Mouse (Mus musculus): Measurements from ENCODE around the gene Tmem120a. TPM values are rescaled to one million over a fixed set of nuclear protein-coding genes. Genes with fewer than 3 reads are reported as not detected.

Gene Tmem120a
- total RNA-seq, 2 experiments from 2014 or later = 20.7 to 22.0 TPM

Small RNA genes lying within 50 kb of the gene (microRNA-seq; reads per million reads assigned to microRNA genes)
- 1.7 reads per million for gene Mir7034

Other genes with a start within 250 kb of the Tmem120a start
- gene Hip1, start 199.3 kb downstream of the Tmem120a start, total RNA-seq (2021) = 10 to 100 TPM; 80.5 to 85.2 TPM
- gene Ccl26, start 180.9 kb downstream of the Tmem120a start, total RNA-seq (2021) = not detected
- under 1 TPM in 1 of 2 experiments, not detected in 1; 0.28 TPM for gene Ccl24, start 171.4 kb downstream of the Tmem120a start, total RNA-seq (2021)
- gene Rhbdd2, start 111.8 kb downstream of the Tmem120a start, total RNA-seq (2021) = 10 to 100 TPM; 77.6 to 82.7 TPM
- 10 to 100 TPM; 68.2 to 70.0 TPM for gene Por, start 74.4 kb downstream of the Tmem120a start, total RNA-seq (2021)
- gene Styxl1, start 33.9 kb upstream of the Tmem120a start, total RNA-seq (2021) = not detected
- 100 to 1,000 TPM; 476 to 478 TPM for gene Mdh2, start 34.0 kb upstream of the Tmem120a start, total RNA-seq (2021)
- gene Srrm3, start 62.4 kb upstream of the Tmem120a start, total RNA-seq (2021) = 10 to 100 TPM; 73.7 to 79.8 TPM
- gene Hspb1, start 143.5 kb upstream of the Tmem120a start, total RNA-seq (2021) = 1 to 10 TPM; 4.3 to 4.6 TPM
- gene Ywhag, start 190.2 kb upstream of the Tmem120a start, total RNA-seq (2021) = 1,000 to 10,000 TPM; 1,621 to 1,667 TPM
- gene Ssc4d, start 230.1 kb upstream of the Tmem120a start, total RNA-seq (2021) = 1 to 10 TPM; 1.7 to 4.0 TPM
- not detected for gene Zp3, start 235.7 kb upstream of the Tmem120a start, total RNA-seq (2021)